Mouse (Mus musculus): ENCODE results near the gene Fthl17f. TPM values are rescaled to one million over a fixed set of nuclear protein-coding genes. Genes with fewer than 3 reads are reported as not detected.
"Not testable (repeated sequence)": the region's sequence is repeated elsewhere in the genome, so short reads cannot be mapped to it uniquely, and the experiment has no call there.

Fthl17f gene
- not detected in 2 replicates for polyA plus RNA-seq (2012; rRNA removed)

- 94% methylated on average over 11 of the region's 11 CpGs for WGBS
- H3K4me3 ChIP-seq (replicated peaks; ENCODE audit: insufficient read depth, low read depth, low read length); H3K4me1 ChIP-seq (ENCODE audit: control insufficient read depth, insufficient read depth, low read length); DNase-seq; H3K27me3 ChIP-seq (ENCODE audit: control insufficient read depth, insufficient read depth, low read length); H3K27ac ChIP-seq (ENCODE audit: insufficient read depth, low read length): not testable (repeated sequence)
These were observed at the start of gene Fthl17f for GRCm38 (mm10) chrX:9062715-9063114. Fthl17f (plus strand) TSS chrX:9063015.

GRCm38 (mm10) chrX:9016079-9016478, 46.7 kb upstream of the Fthl17f start:
- TF ChIP-seq CTCF (IDR thresholded peaks at IDR 0.05; ENCODE audit: borderline replicate concordance, insufficient read depth, low read depth, low read length) (no peak), POLR2A (IDR thresholded peaks at IDR 0.05; ENCODE audit: borderline replicate concordance, insufficient read depth, low read length) (no peak)
- H3K4me1 ChIP-seq (ENCODE audit: control insufficient read depth, insufficient read depth, low read length): no peaks in the 10 kb centered on the region
- H3K27ac ChIP-seq (ENCODE audit: insufficient read depth, low read length): no peak overlapping the region
- DNase-seq: no peak
- H3K27me3 ChIP-seq (ENCODE audit: control insufficient read depth, insufficient read depth, low read length): no peaks in the 10 kb centered on the region
- 33% methylated on average over 1 of the region's 1 CpGs for WGBS
- H3K4me3 ChIP-seq (replicated peaks; ENCODE audit: insufficient read depth, low read depth, low read length): no peak overlapping the region

DNA sequence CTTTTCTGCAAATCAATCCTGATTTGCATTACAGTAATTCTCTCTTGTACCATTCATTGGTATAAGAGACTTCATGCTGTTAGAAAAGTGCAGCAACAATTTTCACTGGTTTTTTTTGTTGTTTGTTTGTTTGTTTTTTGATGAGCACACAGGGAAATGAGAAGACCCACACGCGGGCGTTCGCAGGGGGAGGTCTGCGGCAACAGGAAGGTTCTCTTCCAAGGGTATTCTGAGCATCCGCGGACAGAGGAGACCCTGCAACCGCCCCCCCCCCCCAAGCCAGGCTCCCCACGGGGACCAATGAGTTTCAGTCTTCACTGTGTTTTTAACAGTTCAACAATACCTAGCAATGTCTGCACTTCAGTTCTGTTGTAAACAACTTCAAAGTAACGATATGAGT, 43.3 kb upstream of the Fthl17f start:
- no peak overlapping the region for H3K4me3 ChIP-seq (replicated peaks; ENCODE audit: insufficient read depth, low read depth, low read length)
- H3K4me1 ChIP-seq (ENCODE audit: control insufficient read depth, insufficient read depth, low read length): no peaks in the 10 kb centered on the region
- no peak for DNase-seq
- TF ChIP-seq POLR2A (IDR thresholded peaks at IDR 0.05; ENCODE audit: borderline replicate concordance, insufficient read depth, low read length) (no peak), CTCF (IDR thresholded peaks at IDR 0.05; ENCODE audit: borderline replicate concordance, insufficient read depth, low read depth, low read length) (no peak)
- no peaks in the 10 kb centered on the region for H3K27me3 ChIP-seq (ENCODE audit: control insufficient read depth, insufficient read depth, low read length)
- WGBS: 57% methylated on average over 9 of the region's 10 CpGs
- H3K27ac ChIP-seq (ENCODE audit: insufficient read depth, low read length): no peak overlapping the region

DNA sequence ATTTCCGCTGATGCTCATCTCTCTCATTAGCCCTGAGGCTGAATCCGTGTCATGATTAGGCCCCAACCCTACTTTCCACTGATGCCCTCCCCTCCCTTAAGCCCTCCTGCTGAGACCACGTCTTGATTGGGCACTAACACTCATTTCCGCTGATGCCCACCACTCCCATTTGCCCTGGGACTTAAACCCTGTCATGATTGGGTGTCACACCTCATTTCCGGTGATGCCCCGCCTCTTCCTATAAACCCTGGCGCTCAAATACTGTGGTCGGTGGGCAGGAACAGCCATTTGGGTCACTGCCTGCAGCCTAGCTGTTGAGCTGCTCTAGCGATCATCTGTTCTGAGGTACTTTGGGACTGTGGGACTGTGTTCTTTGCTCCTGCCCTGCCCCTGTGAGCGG, 29.6 kb upstream of the Fthl17f start, which contains the start of gene Fthl17e:
TSS of gene Fthl17e (plus strand) at position 301 of the 400 bp plus-strand sequence.
- H3K4me1 ChIP-seq (ENCODE audit: control insufficient read depth, insufficient read depth, low read length); DNase-seq; H3K27me3 ChIP-seq (ENCODE audit: control insufficient read depth, insufficient read depth, low read length); H3K27ac ChIP-seq (ENCODE audit: insufficient read depth, low read length); H3K4me3 ChIP-seq (replicated peaks; ENCODE audit: insufficient read depth, low read depth, low read length): not testable (repeated sequence)
- WGBS: 100% methylated on average over 1 of the region's 10 CpGs

GRCm38 (mm10) chrX:9041611-9042010, 21.2 kb upstream of the Fthl17f start:
- not testable (repeated sequence) for H3K27ac ChIP-seq (ENCODE audit: insufficient read depth, low read length); DNase-seq; H3K27me3 ChIP-seq (ENCODE audit: control insufficient read depth, insufficient read depth, low read length); H3K4me1 ChIP-seq (ENCODE audit: control insufficient read depth, insufficient read depth, low read length); H3K4me3 ChIP-seq (replicated peaks; ENCODE audit: insufficient read depth, low read depth, low read length)
- 35% methylated on average over 3 of the region's 4 CpGs for WGBS

- WGBS: 14% methylated on average over 8 of the region's 9 CpGs
- DNase-seq: peak; percentile 52 to 82
- H3K4me1 ChIP-seq (ENCODE audit: control insufficient read depth, insufficient read depth, low read length); H3K4me3 ChIP-seq (replicated peaks; ENCODE audit: insufficient read depth, low read depth, low read length); H3K27me3 ChIP-seq (ENCODE audit: control insufficient read depth, insufficient read depth, low read length); H3K27ac ChIP-seq (ENCODE audit: insufficient read depth, low read length): not testable (repeated sequence)
- peak; percentile 24; the same call in 1 of the 2 replicates for TF ChIP-seq CTCF (IDR thresholded peaks at IDR 0.05; ENCODE audit: borderline replicate concordance, insufficient read depth, low read depth, low read length)
These were observed 1.9 kb upstream of the Fthl17f start for GRCm38 (mm10) chrX:9060952-9061351.

GRCm38 (mm10) chrX:9062101-9062500, 714 bp upstream of the Fthl17f start:
- no peaks in the 10 kb centered on the region for H3K4me1 ChIP-seq (ENCODE audit: control insufficient read depth, insufficient read depth, low read length)
- no peaks in the 10 kb centered on the region for H3K27me3 ChIP-seq (ENCODE audit: control insufficient read depth, insufficient read depth, low read length)
- DNase-seq: no peak
- H3K4me3 ChIP-seq (replicated peaks; ENCODE audit: insufficient read depth, low read depth, low read length): no peak overlapping the region
- 94% methylated on average over 4 of the region's 4 CpGs for WGBS
- H3K27ac ChIP-seq (ENCODE audit: insufficient read depth, low read length): no peak overlapping the region
- no peak for TF ChIP-seq POLR2A (IDR thresholded peaks at IDR 0.05; ENCODE audit: borderline replicate concordance, insufficient read depth, low read length)
- no peak for TF ChIP-seq CTCF (IDR thresholded peaks at IDR 0.05; ENCODE audit: borderline replicate concordance, insufficient read depth, low read depth, low read length)

DNA sequence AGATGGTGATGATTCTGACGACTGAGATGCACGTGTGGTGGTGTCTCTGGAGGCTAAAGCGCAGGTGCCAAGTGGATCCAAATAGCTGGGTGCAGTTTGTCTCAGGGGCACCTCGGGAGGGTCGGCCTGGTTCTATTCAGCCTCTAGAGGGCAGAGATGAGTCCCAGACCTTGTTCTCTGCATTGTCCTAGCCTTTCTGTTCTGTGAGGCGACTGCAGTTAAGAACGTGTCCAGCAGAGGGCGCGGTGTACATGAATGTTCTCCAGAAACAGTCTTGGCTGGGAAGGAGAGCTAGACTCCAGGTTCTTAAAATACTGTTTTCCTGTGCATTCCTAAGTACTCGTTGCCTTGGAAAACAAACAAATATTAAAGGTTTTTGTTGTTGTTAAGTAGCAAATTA, 14.9 kb downstream of the Fthl17f start:
- H3K27me3 ChIP-seq (ENCODE audit: control insufficient read depth, insufficient read depth, low read length); H3K27ac ChIP-seq (ENCODE audit: insufficient read depth, low read length); H3K4me1 ChIP-seq (ENCODE audit: control insufficient read depth, insufficient read depth, low read length); H3K4me3 ChIP-seq (replicated peaks; ENCODE audit: insufficient read depth, low read depth, low read length): not testable (repeated sequence)
- TF ChIP-seq CTCF (IDR thresholded peaks at IDR 0.05; ENCODE audit: borderline replicate concordance, insufficient read depth, low read depth, low read length): peak; percentile 40; the same call in 1 of the 2 replicates
- DNase-seq: peak; percentile 51 to 63
- 14% methylated on average over 7 of the region's 10 CpGs for WGBS

DNA sequence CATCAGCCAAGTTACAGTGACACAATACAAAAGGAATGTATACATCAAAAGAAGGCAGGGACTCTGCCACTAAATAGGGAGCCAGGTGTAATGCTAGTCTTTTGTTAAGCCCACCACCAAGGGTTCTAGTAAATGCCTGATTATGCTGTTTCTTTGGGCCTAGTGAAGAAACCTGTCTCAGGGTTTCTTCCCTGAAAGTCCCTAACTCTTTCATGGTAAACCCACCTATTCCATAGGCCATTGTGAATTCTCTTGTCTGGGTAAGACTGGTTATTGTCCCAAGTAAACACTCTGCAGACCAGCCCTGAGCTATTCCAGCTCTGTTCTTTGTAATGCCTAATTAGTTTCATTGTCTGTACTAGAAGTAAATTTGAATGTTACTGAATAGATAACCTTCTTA, 32.3 kb downstream of the Fthl17f start:
- not testable (repeated sequence) for H3K4me3 ChIP-seq (replicated peaks; ENCODE audit: insufficient read depth, low read depth, low read length); H3K4me1 ChIP-seq (ENCODE audit: control insufficient read depth, insufficient read depth, low read length); H3K27ac ChIP-seq (ENCODE audit: insufficient read depth, low read length); DNase-seq; H3K27me3 ChIP-seq (ENCODE audit: control insufficient read depth, insufficient read depth, low read length)

Measured in cerebellum, adult 2 months (tissue).